Mouse (Mus musculus) midbrain, embryonic 16.5 days (tissue): ENCODE measurements around the gene Nup93. TPM values are rescaled to one million over a fixed set of nuclear protein-coding genes. Genes with fewer than 3 reads are reported as not detected.

ENCODE experiments used
- ATAC-seq: fragments of 200-750 bp; cut with Nextera tagmentation; 2 replicates; pipeline ENCODE4 v1.8.0; 2017; ENCODE audit warnings: moderate TSS enrichment
- H3K27ac ChIP-seq: fragments of 300-500 bp; sonication (generic); 2 replicates; pipeline ENCODE4 v1.5.1; 2014; ENCODE audit warnings: mild to moderate bottlenecking, low read length, mixed read lengths
- H3K27me3 ChIP-seq: fragments of 300-500 bp; sonication (generic); 2 replicates; pipeline ENCODE4 v1.6.1; 2014; ENCODE audit warnings: low read depth, low read length, mixed read lengths; ENCODE audit not compliant: control insufficient read depth, insufficient read depth
- H3K36me3 ChIP-seq: fragments of 300-500 bp; sonication (generic); 2 replicates; pipeline ENCODE4 v1.6.1; 2014; ENCODE audit warnings: mild to moderate bottlenecking, low read length, moderate library complexity, mixed read lengths; ENCODE audit not compliant: control insufficient read depth, insufficient read depth
- H3K4me1 ChIP-seq: fragments of 300-500 bp; sonication (generic); 2 replicates; pipeline ENCODE4 v1.6.1; 2014; ENCODE audit warnings: mild to moderate bottlenecking, low read length, mixed read lengths; ENCODE audit not compliant: control insufficient read depth, insufficient read depth
- H3K4me2 ChIP-seq: fragments of 300-500 bp; sonication (generic); 2 replicates; pipeline ENCODE4 v1.6.1; 2014; ENCODE audit warnings: mild to moderate bottlenecking, low read length, mixed read lengths
- H3K4me3 ChIP-seq: fragments of 300-500 bp; sonication (generic); 2 replicates; pipeline ENCODE4 v1.5.1; 2014; ENCODE audit warnings: low read depth, mild to moderate bottlenecking, low read length, moderate library complexity, mixed read lengths
- H3K9ac ChIP-seq: fragments of 300-500 bp; sonication (generic); 2 replicates; pipeline ENCODE4 v1.6.1; 2014; ENCODE audit warnings: low read depth, low read length, mixed read lengths
- H3K9me3 ChIP-seq: fragments of 300-500 bp; sonication (generic); replicated peaks from 2 replicates; pipeline ENCODE4 v1.6.1; 2014; ENCODE audit warnings: mild to moderate bottlenecking, low read length, mixed read lengths; ENCODE audit not compliant: control insufficient read depth, poor library complexity, severe bottlenecking
- WGBS: fragments of 180-500 bp; shearing (Covaris S2); extraction: QIAGEN DNeasy Blood & Tissue Kit; methylation state at CpG from one replicate; pipeline ENCODE4 v1.1.7; 2014; 5-methylcytosine and 5-hydroxymethylcytosine counted together
- polyA plus RNA-seq: library from polyadenylated mRNA; unstranded; fragments of >200 nt; fragmentation: Nextera tagmentation; extraction: Ambion mirVana; gene quantifications from 2 replicates; pipeline ENCODE4 v1.2.1, GENCODE M21; 2015

Gene Nup93
- polyA plus RNA-seq, 1 experiment from 2014 or later = 59.1 TPM

DNA sequence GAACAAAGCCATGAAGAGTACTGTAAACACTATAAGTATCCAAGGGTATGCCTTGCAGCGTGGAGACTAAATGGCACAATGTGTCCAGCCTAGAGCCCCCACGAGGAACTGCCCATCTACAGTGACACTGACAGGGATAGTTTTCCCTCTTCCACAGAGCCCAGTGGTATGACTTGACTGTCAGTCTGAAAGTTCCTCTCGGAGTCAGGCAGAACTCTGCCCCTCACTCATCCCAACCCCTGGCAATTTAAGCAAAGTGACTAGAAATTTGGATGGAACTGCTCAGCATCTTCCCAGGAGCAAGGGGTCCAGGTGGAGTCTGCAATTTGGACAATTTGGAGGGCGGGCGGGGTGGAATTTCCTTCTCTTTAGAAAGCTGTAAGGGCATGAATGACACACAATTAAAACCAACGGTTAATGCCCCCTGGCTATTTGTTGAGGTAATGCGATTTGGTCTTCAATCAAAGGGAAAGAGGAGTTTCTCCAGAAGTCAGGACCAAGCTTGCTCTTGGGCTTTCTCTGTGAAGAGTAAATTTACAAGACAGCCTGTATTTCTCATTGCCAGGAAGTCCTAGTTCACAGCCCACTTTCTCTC is 39.6 kb upstream of the Nup93 start:
- H3K4me1 ChIP-seq = peaks cover 30% of the 10 kb centered on the region
- H3K27ac ChIP-seq = no peak overlapping the region
- H3K9me3 ChIP-seq = no peaks in the 10 kb centered on the region
- peaks cover 70% of the 10 kb centered on the region for H3K27me3 ChIP-seq
- no peak for ATAC-seq
- no peak overlapping the region for H3K4me3 ChIP-seq
- H3K36me3 ChIP-seq = no peaks in the 10 kb centered on the region
- no peak overlapping the region for H3K4me2 ChIP-seq
- H3K9ac ChIP-seq = no peak overlapping the region
- 28% methylated on average over 7 of the region's 7 CpGs for WGBS

GRCm38 (mm10) chr8:94177716-94178390 is 36.5 kb upstream of the Nup93 start:
- no peak overlapping the region for H3K4me2 ChIP-seq
- no peak for ATAC-seq
- no peaks in the 10 kb centered on the region for H3K9me3 ChIP-seq
- peaks cover 22% of the 10 kb centered on the region for H3K4me1 ChIP-seq
- H3K27ac ChIP-seq = no peak overlapping the region
- H3K9ac ChIP-seq = no peak overlapping the region
- H3K4me3 ChIP-seq = no peak overlapping the region
- H3K36me3 ChIP-seq = no peaks in the 10 kb centered on the region
- peaks cover 69% of the 10 kb centered on the region for H3K27me3 ChIP-seq
- 65% methylated on average over 7 of the region's 7 CpGs for WGBS

DNA sequence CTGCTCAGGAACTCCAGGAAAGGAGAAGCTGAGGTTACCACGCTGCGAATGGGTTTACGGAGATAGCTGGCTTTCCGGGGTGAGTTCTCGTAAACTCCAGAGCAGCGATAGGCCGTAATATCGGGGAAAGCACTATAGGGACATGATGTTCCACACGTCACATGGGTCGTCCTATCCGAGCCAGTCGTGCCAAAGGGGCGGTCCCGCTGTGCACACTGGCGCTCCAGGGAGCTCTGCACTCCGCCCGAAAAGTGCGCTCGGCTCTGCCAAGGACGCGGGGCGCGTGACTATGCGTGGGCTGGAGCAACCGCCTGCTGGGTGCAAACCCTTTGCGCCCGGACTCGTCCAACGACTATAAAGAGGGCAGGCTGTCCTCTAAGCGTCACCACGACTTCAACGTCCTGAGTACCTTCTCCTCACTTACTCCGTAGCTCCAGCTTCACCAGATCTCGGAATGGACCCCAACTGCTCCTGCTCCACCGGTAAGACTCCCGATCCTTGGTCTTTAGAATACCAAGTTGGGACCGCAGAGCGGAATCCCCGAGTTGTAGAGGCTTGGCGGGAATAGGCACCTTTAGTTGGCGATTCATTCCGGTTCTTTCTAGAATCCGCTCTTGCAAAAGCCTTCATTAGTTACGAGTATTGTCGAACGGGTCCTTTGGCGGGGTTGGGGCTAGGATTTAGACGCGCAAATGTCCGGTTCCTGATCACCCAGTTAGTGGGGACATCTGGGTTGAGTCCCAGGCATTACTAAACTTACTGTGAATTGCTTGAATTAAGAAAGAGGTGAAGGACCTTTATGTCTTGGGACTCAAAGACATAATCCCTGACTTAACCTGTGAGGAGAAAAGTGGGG is 35.3 kb upstream of the Nup93 start, which contains the start of gene Mt1:
Gene Mt1 (plus strand): TSS at position 226 of the 856 bp plus-strand sequence.
- no peaks in the 10 kb centered on the region for H3K9me3 ChIP-seq
- peak within 1 kb of the TSS; percentile 82 for H3K4me2 ChIP-seq
- no peaks in the 10 kb centered on the region for H3K36me3 ChIP-seq
- H3K9ac ChIP-seq = peak within 1 kb of the TSS; percentile 33; the same call in 1 of the 2 replicates
- H3K4me3 ChIP-seq = peak within 1 kb of the TSS; percentile 31
- peaks cover 72% of the 10 kb centered on the region for H3K27me3 ChIP-seq
- H3K27ac ChIP-seq = no peak within 1 kb of the TSS
- peaks cover 22% of the 10 kb centered on the region for H3K4me1 ChIP-seq
- ATAC-seq = peak; percentile 82
- under 1% methylated on average over 50 of the region's 50 CpGs for WGBS

DNA sequence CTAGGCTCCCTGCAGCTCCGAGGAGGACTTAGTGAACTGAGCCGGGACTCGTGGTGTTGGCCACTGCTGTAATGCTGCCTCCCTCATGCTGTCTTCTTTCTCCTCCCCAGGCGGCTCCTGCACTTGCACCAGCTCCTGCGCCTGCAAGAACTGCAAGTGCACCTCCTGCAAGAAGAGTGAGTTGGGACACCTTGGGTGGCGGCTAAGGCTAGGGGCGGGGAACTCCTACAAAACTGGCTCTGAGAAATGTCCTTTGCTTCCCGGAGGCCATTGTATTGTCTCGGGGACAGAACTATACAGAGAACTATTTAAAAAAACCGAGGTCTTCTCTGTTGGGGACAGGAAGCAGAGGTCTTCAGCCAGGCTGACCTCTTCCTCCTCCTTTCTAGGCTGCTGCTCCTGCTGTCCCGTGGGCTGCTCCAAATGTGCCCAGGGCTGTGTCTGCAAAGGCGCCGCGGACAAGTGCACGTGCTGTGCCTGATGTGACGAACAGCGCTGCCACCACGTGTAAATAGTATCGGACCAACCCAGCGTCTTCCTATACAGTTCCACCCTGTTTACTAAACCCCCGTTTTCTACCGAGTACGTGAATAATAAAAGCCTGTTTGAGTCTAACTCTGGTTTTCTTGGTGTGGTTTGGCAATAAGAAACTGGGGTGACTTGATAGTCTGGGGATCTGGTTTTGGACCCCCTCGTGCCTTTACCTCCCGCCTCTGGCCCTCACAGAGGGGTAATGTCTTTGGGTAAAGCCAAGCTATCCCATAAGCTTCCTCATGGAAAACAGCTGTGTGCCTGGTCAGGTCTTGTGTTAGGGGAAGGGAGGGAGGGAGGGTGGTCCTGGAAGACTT is 34.4 kb upstream of the Nup93 start:
- ATAC-seq = no peak
- no peaks in the 10 kb centered on the region for H3K36me3 ChIP-seq
- peak overlapping the region; percentile 33; the same call in 1 of the 2 replicates for H3K9ac ChIP-seq
- H3K27ac ChIP-seq = no peak overlapping the region
- H3K4me3 ChIP-seq = peak overlapping the region; percentile 31
- 2% methylated on average over 25 of the region's 25 CpGs for WGBS
- peak overlapping the region; percentile 82 for H3K4me2 ChIP-seq
- no peaks in the 10 kb centered on the region for H3K9me3 ChIP-seq
- peaks cover 70% of the 10 kb centered on the region for H3K27me3 ChIP-seq
- H3K4me1 ChIP-seq = peaks cover 22% of the 10 kb centered on the region

DNA sequence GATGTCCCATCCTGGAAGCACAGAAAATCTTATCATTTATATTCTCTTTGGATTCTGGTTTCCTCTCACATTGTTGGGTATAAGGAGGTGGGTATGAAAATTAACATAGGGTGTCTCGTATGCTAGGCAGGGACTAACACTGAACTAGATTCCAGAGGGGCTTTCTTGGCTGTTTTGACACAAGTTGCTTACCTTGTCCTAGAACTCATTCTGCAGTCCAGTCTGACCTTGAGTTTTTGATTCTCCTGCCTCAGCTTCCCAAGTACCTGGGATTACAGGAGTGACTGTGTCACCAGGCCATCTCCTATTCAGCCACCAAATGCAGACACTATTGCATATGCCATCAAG is 33.8 kb upstream of the Nup93 start:
- WGBS = 89% methylated on average over 1 of the region's 1 CpGs
- Histone ChIP-seq H3K27ac (no peak overlapping the region), H3K4me2 (no peak overlapping the region), H3K4me3 (no peak overlapping the region), H3K27me3 (peaks cover 73% of the 10 kb centered on the region), H3K9ac (no peak overlapping the region), H3K9me3 (no peaks in the 10 kb centered on the region), H3K36me3 (no peaks in the 10 kb centered on the region), H3K4me1 (peaks cover 22% of the 10 kb centered on the region)
- ATAC-seq = no peak

DNA sequence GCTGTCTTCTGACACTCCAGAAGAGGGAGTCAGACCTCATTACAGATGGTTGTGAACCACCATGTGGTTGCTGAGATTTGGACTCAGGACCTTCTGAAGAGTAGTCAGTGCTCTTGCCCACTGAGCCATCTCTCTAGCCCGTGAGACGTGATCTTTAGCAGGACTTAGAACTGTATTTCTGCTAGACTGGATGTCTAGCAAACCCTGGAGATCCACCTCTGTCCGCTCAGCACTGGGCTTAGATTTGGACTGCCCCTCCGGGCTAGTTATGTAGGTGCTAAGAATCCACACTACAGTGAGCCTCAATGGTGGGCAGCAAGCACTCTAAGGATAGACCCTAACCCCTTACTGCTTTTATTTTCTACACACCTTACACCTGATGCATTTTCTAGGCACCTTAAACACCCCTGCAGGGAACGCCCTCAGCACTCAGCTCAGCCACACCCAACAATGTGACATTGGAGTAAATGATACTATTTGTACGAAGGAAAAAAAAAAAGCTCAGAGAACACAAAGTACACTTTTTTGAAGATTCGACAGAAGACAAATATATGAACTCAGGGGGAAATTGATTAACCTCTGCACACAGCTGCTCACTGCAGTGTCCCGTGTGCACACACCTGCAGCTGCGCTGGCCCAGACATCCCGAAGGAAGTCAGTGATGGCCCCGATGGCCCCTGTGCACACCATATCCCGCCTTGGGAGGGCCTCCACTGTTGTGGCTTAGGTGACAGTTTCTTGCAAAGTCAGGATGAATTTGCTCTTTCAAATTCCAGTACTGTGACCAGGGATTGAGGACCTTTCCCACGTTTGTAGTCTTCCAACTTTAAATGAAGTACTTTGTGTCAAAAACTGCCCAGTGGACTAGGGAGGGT is 32.1 kb upstream of the Nup93 start:
- no peaks in the 10 kb centered on the region for H3K9me3 ChIP-seq

DNA sequence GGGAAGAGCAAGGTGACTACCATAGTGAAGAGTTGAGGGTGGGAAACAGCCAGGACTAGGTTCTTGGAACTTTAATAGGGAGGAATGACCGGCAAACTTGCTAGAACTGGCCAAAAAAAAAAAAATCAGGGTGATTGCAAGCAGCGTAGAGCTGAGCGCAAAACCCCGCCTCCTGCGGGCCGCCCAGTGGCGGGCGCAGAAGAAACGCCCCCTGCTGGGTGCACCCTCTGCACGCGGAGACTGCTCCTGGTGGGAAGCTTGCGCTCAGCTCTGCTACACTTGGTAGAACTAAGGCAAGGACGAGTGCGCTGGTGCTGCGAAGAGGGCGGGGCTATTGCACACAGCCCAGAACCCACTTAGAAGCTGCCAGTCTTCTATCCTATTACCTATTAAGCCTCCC is 31.2 kb upstream of the Nup93 start:
- H3K4me3 ChIP-seq = peak overlapping the region; percentile 27
- H3K36me3 ChIP-seq = no peaks in the 10 kb centered on the region
- H3K9me3 ChIP-seq = no peaks in the 10 kb centered on the region
- peak overlapping the region; percentile 47 for H3K4me2 ChIP-seq
- WGBS = under 1% methylated on average over 16 of the region's 16 CpGs
- H3K27me3 ChIP-seq = peaks cover 80% of the 10 kb centered on the region
- H3K27ac ChIP-seq = no peak overlapping the region
- ATAC-seq = no peak; the same call in 1 of the 2 replicates
- no peak overlapping the region for H3K9ac ChIP-seq
- H3K4me1 ChIP-seq = peaks cover 24% of the 10 kb centered on the region

More for the DNA sequence above, 32.1 kb upstream of the Nup93 start:
- Histone ChIP-seq H3K4me2 (peak overlapping the region; percentile 47; the same call in 1 of the 2 replicates), H3K27me3 (peaks cover 81% of the 10 kb centered on the region), H3K36me3 (no peaks in the 10 kb centered on the region), H3K4me1 (peaks cover 24% of the 10 kb centered on the region), H3K27ac (no peak overlapping the region), H3K4me3 (no peak overlapping the region; the same call in 1 of the 2 replicates), H3K9ac (no peak overlapping the region)
- 65% methylated on average over 13 of the region's 13 CpGs for WGBS
- ATAC-seq = no peak

DNA sequence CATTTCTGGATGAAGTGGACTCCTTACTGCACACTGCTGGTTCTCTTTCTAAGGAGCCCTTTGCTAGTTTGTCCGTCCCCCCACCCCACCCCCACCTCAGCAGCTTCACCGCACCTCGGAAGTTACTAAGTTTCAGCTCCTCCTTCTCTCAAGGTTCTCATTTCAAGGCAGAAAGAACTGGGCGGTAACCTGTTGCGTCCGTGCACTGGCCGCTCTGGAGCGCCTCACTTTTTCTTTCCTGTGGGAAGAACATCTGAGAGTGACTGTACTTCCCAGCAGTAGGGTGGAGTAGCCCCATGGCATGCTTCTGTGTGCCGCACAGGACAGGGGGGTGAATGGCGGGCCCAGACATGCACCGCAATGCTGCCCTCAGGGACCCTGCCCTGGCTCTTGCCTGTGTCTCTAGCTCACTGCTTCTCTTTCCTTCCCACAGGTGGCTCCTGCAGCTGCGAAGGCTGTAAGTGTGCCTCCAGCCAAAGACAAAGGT is 30.0 kb upstream of the Nup93 start:
- no peaks in the 10 kb centered on the region for H3K36me3 ChIP-seq
- H3K4me3 ChIP-seq = no peak overlapping the region
- no peak overlapping the region for H3K4me2 ChIP-seq
- peaks cover 16% of the 10 kb centered on the region for H3K4me1 ChIP-seq
- 27% methylated on average over 12 of the region's 12 CpGs for WGBS
- peaks cover 71% of the 10 kb centered on the region for H3K27me3 ChIP-seq
- H3K27ac ChIP-seq = no peak overlapping the region
- no peak for ATAC-seq
- no peaks in the 10 kb centered on the region for H3K9me3 ChIP-seq
- no peak overlapping the region for H3K9ac ChIP-seq
